Mouse (Mus musculus) c-Kit-positive CD71-positive TER-119-negative erythroid progenitor cells, embryonic 14.5 days (primary cell): Measurements from ENCODE around the gene Gm4553.
"Not testable (repeated sequence)": the region's sequence is repeated elsewhere in the genome, so short reads cannot be mapped to it uniquely, and the experiment has no call there.

Experiments used
- DNase-seq: peaks from one replicate; pipeline ENCODE4 v3.0.0-alpha.2; 2013; ENCODE audit warnings: low read depth

Gene Gm4553

DNA sequence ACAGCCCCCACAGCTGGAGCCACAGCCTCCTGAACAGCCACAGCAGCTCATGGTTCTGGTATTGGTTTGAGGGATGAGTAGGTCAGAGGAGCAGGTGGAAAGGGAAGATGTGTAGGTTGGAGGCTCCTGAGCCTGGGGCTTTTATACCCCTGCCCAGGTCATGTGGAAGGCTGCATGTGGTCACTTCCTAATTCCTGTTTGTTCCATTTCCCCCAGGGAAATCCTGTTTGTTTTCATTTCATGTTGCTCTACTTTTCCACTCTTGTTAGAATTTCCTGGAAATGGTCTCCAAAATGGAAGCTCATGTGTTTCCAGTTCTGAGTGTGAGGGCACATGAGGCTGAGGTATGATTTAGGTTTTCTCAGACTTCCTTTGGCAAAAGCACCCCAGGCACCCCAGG is at the start of gene Gm4553:
Gm4553 (minus strand) TSS at position 101 of the 400 bp plus-strand sequence.
- DNase-seq: not testable (repeated sequence)

DNA sequence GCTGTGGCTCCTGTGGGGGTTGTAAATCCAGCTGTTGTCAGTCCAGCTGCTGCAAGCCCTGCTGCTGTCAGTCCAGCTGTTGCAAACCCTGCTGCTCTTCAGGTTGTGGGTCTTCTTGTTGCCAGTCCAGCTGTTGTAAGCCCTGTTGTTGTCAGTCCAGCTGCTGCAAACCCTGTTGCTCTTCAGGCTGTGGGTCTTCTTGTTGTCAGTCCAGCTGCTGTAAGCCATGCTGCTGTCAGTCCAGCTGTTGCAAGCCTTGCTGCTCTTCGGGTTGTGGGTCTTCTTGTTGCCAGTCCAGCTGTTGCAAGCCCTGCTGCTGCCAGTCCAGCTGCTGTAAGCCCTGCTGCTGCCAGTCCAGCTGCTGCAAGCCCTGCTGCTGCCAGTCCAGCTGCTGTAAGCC is 46.6 kb upstream of the Gm4553 start:
- DNase-seq: not testable (repeated sequence)

DNA sequence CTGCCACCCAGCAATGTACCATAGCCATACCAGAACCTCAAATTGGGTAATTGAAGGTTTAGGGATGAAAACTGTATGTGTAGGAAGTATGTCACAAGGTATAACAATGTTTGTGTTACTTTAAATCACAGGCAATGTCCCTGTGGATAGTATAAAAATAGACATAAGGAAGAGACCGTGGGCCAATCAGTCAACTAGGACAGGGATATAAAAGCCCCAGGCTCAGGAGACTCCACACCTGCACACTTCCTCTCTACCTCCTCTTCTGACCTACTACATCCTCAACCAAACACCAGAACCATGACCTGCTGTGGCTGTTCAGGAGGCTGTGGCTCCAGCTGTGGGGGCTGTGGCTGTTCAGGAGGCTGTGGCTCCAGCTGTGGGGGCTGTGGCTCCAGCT is 46.0 kb upstream of the Gm4553 start, which contains the start of gene Gm7579:
Gm7579 (plus strand) TSS at position 301 of the 400 bp plus-strand sequence.
- DNase-seq: no peak

DNA sequence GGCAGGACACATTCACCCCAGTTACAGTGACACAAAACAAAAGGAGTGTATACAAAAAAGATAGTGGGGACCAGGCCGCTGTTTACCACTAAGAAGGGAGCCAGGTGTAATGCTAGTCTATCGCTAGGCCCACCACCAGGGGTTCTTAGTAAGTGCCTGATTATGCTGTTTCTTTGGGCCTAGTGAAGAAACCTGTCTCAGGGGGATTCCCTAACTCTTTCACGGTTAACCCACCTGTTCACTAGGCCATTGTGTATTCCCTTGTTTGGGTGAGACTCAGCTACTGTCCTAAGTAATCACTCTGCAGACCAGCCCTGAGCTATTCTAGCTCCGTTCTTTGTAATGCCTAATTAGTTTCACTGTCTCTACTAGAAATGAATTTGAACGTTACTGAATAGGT is 41.4 kb upstream of the Gm4553 start:
- not testable (repeated sequence) for DNase-seq

DNA sequence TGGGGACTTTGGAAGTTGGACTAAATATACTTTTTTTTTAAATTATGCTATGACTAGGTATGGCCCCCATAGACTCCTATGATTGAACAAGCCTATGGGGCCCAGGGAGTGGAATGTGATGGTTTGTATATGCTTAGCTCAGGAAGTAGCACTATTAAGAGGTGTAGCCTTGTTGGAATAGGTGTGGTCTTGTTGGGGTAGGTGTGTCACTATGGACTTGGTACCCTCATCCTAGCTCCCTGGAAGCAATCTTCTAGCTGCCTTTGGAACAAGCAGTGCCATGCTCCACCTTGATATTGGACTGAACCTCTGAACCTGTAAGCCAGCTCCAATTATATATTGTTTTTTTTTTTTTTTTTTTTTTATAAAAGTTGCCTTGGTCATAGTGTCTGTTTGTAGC is 39.9 kb upstream of the Gm4553 start:
- DNase-seq: no peak

DNA sequence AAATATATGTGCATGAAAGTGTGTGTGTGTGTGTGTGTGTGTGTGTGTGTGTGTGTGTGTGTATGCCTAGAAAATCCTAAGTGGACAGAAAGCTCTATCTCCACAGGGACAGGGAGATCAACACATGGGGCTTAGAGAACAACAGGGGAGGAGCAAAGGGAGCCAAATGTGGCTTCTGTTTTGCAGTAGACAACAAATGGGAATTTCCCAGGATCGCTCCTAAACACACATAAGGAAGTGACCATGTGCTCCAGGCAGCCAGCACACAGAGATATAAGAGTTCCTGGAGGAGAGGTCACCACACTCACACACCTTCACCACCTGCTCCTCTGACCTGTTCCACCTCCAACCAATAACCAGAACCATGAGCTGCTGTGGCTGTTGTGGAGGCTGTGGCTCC is 35.5 kb upstream of the Gm4553 start, which contains the start of gene Krtap5-3:
Krtap5-3 (plus strand) TSS at position 301 of the 400 bp plus-strand sequence.
- no peak for DNase-seq

DNA sequence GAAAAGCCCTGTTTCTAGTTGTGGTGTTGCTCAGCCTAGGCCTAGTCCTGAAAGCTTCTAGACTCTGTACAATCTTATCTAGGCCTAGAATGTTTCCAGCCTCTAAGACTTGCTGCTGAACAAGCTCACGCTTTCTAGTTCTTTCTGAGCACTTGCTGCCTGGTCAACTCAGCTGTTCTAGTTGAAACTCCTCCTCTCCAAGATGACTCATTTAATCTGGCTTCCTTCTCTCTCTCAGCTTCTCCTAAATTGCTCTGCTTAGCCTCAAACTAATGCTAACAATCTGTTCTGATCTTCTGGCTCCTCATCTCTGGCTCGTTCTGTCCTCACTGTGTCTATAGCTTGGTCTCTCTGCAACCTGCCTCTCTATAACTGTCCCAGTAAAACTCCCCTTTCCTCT is 33.2 kb upstream of the Gm4553 start:
- DNase-seq: no peak

DNA sequence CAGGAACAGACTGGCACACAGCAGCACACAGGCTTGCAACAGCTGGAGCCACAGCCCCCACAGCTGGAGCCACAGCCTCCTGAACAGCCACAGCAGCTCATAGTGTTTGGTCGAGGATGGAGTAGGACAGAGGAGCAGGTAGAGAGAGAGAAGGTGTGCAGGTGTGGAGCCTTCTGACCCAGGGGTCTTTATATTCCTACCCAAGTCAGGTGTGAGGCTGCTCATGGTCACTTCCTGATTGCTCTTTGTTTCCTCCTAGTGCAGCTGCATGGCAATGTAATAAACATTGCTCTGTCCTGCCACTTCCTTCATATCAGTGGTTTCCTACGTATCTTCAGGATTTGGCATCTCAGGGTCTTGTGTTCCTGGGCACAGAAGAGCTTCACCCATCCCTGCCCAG is 24.8 kb upstream of the Gm4553 start, which contains the start of gene Gm10153:
Gm10153 (minus strand) TSS at position 101 of the 400 bp plus-strand sequence.
- no peak for DNase-seq

DNA sequence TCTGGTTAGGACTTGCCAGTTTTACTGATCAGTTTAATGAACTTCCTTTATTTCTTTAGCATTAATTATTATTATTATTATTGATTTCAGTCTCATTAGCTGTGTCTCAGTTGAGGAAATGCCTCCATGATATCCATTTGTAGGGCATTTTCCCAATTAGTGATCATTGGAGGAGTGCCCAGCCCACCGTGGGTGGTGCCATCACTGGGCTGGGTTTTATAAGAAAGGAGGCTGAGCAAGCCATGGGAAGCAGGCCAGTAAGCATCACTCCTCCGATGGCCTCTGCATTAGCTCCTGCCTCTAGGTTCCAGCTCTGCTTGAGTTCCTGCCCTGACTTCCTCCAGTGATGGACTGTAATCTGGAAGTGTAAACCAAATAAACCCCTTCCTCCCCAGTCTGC is 22.6 kb upstream of the Gm4553 start:
- DNase-seq: no peak

DNA sequence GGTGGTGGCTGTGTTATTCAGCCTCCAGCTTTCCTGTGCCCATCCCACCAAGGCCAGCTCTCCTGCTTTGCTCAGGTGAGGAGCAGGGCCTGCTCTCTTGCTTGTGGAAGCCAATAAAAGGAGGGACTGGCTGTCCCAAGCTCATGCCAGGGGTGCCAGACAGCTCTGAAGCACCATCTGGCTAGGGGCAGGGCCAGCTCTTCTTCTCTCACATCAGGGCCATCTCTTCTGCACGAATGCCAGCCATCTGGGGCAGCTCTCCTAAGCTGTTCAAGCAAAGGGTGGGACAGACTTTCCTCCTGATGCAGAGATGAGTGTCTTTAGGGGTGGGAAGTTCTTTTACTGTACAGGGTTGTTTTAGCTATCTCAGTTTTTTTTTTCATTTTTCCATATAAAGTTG is 15.5 kb upstream of the Gm4553 start:
- no peak for DNase-seq

DNA sequence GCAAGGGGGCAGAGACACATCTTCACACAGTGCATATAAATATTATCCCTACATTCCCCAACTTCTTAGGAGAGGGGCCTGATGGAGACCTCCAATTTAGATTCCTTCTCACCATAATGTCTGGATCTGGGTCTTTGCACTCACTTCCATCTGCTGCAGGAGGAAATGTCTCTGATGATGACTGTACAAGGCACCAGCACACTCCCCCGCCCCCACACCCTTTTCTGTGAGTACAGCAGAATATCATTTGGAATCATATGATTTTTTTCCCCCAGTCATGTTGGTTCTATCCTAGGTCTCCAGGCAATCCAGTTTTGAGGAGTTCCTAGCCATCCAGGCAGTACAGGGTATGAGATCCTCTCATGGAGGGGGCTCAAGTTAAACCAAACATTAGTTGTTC is 13.1 kb upstream of the Gm4553 start:
- no peak for DNase-seq

DNA sequence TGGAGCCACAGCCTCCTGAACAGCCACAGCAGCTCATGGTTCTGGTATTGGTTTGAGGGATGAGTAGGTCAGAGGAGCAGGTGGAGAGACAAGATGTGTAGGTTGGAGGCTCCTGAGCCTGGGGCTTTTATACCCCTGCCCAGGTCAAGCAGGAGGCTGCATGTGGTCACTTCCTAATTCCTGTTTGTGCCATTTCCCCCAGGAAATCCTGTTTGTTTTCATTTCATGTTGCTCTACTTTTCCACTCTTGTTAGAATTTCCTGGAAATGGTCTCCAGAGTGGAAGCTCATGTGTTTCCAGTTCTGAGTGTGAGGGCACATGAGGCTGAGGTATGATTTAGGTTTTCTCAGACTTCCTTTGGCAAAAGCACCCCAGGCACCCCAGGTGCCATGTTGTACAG is 10.4 kb upstream of the Gm4553 start, which contains the start of gene Krtap5-2:
Krtap5-2 (minus strand) TSS at position 101 of the 400 bp plus-strand sequence.
- DNase-seq: not testable (repeated sequence)

DNA sequence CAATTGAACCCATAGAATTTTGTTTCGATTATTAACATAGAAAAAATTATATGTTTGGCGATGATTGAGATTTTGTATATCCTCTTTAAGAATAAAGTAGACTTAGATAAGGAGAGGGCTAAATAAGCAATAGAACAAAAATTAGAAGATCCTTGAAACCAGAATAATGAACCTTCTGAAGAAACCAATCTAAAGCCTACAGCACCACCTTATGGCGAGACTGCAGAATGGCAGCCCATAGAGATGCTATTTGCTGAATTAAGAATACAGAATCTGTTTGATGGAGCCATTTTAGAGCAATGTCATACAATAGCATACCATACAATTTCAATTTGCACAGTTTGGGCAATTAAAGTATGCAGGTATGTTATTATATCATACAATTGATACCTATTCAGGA is 4.3 kb upstream of the Gm4553 start:
- DNase-seq: peak; percentile 9

DNA sequence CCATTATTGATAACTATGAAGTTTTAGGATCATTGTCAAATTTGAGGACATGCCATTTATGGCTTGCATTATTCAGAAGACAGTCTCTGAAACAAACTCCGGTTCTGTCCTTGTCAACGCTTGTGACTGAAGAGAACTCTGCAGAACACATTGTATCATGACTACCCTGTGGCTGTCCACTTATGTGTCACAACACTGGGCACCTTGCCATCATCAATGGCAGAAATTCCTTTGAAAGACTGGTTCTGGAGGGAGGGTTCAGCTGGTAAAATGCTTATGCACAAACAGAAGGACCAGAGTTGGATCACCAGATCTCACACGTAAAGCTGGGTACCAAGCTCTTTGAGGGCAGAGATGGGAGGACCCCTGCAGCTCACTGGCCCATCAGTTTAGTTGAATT is 6.2 kb downstream of the Gm4553 start:
- DNase-seq: no peak

DNA sequence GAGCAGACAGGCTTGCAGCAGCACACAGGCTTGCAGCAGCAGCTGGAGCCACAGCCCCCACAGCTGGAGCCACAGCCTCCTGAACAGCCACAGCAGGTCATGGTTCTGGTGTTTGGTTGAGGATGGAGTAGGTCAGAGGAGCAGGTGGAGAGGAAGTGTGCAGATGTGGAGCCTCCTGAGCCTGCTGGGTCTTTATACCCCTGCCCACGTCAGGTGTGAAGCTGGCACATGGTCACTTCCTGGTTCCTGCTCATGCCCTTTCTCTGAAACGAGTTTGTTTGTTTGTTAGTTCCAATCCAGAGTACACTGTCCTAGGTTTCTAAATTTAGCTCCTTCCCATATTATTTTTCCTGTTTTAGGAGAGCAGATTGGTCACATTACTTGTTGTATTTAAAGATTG is 8.5 kb downstream of the Gm4553 start, which contains the start of gene Gm29735:
Gm29735 (minus strand) TSS at position 101 of the 400 bp plus-strand sequence.
- not testable (repeated sequence) for DNase-seq

DNA sequence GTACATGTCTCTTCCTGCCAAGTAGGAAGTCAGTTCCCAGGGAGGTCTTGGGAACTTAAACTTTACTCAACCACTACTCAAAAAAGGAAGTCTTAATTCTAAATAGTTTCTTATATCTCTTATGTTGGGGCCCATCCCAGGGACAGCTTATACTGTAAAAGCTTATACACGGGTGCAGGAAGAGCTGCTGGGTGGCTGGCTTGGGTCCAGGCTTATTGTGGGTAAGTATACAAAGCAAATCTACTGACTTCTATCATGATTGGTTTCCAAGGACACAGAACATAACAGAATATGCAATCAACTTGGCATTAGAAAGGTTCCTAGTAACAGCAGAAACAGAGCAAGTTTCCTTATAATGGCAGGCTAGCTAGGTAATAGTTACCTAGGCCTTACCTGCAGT is 10.2 kb downstream of the Gm4553 start:
- no peak for DNase-seq

DNA sequence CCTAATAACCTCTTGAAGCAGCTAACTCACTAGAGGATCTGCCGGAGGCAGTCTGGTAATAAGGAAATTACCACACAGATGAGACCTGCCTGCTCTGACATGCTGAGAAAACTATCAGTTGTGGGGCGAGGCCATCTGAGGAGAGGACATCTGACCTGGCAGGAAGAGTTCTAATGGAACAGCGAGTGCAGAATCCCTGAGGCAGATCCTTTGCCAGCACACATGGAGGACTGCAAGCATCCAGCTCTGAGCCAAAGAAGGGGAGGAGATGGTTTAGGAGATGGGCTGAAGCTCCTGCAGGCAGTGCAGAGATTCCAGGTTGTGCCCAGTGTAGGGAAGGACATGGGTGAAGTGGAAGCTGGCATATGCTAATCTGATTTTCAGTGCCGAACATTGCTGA is 13.3 kb downstream of the Gm4553 start:
- DNase-seq: no peak

DNA sequence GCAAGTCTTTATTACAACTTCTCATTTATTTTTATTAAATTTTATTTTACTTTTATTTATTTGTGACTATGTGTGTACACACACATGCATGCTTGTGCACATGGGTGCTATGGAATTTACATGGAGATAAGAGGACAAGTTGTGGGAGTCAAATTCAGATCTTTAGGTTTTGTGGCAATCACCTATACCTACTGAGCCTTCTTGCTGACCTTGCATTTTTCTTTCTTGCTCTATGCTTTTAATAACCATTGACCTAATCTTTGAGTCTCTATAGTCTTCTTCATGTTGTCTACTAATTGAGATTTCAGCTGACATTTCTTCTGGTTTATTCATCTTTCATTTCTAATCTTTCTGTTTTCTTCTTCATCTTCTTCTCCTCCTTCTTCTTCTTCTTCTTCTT is 16.9 kb downstream of the Gm4553 start:
- DNase-seq: no peak

DNA sequence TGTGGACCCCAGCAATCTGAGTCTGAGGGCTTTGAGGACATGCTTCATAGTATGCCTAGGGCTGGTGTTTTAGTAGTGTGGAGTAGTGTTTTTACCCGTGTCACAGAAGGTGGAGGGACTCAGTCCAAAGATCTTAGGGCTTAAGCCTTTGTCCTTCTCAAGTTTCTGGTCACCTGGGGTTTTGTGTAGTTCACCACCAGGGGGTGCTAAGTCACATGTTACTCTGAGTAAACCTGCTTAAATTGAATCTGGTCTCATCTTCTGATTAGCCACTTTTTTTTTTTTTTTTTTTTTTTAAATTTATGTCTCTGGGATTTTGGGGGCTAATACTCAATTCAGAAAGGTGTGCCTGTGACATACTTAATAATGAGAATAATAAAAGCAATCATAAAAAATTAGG is 19.5 kb downstream of the Gm4553 start:
- DNase-seq: peak; percentile 40

DNA sequence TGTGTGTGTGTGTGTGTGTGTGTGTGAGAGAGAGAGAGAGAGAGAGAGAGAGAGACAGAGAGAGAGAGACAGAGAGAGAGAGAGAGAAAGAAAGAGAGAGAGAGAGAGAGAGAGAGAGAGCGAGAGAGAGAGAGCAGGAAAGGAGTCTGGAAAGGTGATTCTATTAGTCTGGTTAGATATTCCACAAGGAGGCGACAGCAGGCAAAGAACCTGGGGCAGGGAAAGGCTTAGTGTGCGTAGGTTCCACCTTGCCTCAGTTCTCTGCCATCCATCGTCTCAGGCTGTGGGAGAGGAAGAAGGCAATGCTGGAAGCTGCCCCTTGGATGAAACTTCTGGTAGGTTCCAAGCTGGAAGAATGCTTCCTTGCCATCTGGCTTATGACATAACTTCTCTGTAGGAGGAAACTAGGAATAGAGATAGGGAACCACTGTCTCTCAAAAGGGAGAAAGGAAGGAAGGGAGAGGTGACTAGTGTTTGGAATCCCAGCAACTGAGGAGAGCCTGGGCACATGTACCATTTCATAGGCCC is 20.1 kb downstream of the Gm4553 start:
- DNase-seq: no peak

DNA sequence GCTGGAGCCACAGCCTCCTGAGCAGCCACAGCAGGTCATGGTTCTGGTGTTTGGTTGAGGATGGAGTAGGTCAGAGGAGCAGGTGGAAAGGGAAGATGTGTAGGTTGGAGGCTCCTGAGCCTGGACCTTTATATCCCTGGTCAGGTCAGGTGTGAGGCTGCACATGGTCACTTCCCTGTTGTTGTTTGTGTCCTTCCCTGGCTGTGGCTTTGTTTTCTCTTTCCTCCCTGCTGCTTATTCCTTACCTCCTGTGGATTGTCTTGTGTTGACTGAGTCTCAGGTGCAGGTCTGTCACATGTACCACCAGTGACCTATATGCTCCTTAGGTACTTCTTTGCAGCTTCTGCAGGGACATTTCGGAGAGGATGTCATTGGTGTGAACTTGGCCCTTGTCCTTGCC is 21.0 kb downstream of the Gm4553 start, which contains the start of gene Gm45337:
Gm45337 (minus strand) TSS at position 101 of the 400 bp plus-strand sequence.
- no peak for DNase-seq

DNA sequence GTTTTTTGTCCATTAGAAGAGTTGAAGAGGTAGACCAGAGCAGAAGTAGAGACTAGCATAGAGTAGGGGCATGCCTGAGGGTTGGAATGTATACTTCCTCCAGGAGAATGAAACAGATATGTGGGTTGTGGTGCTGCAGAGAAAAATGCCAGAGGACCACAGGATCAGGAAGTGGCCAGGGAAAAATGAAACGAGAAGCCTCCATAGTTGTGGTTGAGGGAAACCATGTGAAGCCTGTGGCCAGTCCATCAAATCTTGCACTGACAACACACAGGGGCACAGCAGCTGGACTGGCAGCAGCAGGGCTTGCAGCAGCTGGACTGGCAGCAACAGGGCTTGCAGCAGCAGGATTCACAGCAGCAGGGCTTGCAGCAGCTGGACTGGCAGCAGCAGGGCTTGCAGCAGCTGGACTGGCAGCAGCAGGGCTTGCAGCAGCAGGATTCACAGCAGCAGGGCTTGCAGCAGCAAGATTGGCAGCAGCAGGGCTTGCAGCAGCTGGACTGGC is 22.0 kb downstream of the Gm4553 start:
- not testable (repeated sequence) for DNase-seq

DNA sequence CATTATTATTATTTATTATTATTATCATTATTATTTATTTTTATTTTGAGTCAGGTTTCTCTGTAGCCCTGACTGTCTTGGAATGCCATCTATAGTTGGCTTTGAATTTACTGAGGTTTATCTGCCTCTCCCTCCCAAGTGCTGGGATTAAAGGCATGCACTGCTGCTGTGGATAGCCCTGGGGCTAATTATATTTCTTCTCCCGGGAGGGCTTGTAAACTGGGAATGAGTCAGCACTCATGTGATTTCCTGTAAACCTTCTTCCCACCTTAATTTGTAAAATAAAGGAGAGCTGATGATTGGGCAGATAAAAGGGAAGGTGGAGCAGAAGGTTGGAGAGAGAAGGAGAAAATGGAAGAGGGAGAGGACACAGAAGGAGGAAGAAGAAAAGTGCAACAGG is 24.8 kb downstream of the Gm4553 start:
- DNase-seq: no peak

DNA sequence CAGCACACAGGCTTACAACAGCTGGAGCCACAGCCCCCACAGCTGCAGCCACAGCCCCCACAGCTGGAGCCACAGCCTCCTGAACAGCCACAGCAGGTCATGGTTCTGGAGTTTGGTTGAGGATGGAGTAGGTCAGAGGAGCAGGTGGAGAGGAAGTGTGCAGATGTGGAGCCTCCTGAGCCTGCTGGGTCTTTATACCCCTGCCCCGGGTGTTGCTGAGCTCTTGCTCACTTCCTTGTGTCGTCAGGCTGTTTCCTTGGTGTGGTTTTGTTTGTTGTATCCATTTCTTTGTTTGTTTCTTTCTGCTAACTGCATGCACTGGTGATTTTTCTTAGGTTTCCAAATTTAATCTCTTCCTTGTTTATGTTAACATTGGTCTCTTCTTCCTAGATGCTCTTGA is 29.6 kb downstream of the Gm4553 start, which contains the start of gene Gm39115:
Gm39115 (minus strand) TSS at position 101 of the 400 bp plus-strand sequence.
- DNase-seq: not testable (repeated sequence)
